Mouse (Mus musculus) MEL (cell line): Measurements from ENCODE around the gene Pcbp3. TPM values are rescaled to one million over a fixed set of nuclear protein-coding genes. Genes with fewer than 3 reads are reported as not detected.

Experiments
- DNase-seq: peaks from one replicate; pipeline ENCODE4 v3.0.0; 2011; ENCODE audit warnings: low read depth, low spot score
- H3K27ac ChIP-seq: 2 replicates; pipeline ENCODE4 v1.5.1; 2012; ENCODE audit warnings: low read depth, mild to moderate bottlenecking, control low read depth, low read length, moderate library complexity; ENCODE audit not compliant: control insufficient read depth
- H3K27me3 ChIP-seq, 2 experiments: fragments of 150-350 bp in 1 of 2; sonication (generic) in 1 of 2; 2 replicates each; pipeline ENCODE4 v1.6.1; 2012; ENCODE audit warnings: low read length in 2 of 2, mild to moderate bottlenecking in 2 of 2, improper control_type of control experiment in 1 of 2, moderate library complexity in 1 of 2; ENCODE audit not compliant: insufficient read depth in 2 of 2, control insufficient read depth in 1 of 2
- H3K36me3 ChIP-seq, 2 experiments: 2 replicates each; pipeline ENCODE4 v1.6.1; 2012 to 2014; ENCODE audit warnings: low read length in 2 of 2, improper control_type of control experiment in 1 of 2, inconsistent platforms in 1 of 2, mild to moderate bottlenecking in 1 of 2; ENCODE audit not compliant: insufficient read depth in 2 of 2, control insufficient read depth in 1 of 2
- H3K4me1 ChIP-seq, 2 experiments: fragments of 150-350 bp in 1 of 2; sonication (generic) in 1 of 2; 2 replicates each; pipeline ENCODE4 v1.6.1; 2012; ENCODE audit warnings: low read length in 2 of 2, improper control_type of control experiment in 1 of 2, mild to moderate bottlenecking in 1 of 2; ENCODE audit not compliant: insufficient read depth in 2 of 2, control insufficient read depth in 1 of 2
- H3K4me3 ChIP-seq, 2 experiments: fragments of 150-350 bp in 1 of 2; sonication (generic) in 1 of 2; 2 replicates each; pipeline ENCODE4 v1.5.1; 2012; ENCODE audit warnings: low read depth in 2 of 2, low read length in 2 of 2, mild to moderate bottlenecking in 2 of 2, moderate library complexity in 2 of 2, control low read depth in 1 of 2, improper control_type of control experiment in 1 of 2; ENCODE audit not compliant: control insufficient read depth in 1 of 2, insufficient read depth in 1 of 2
- H3K79me2 ChIP-seq: 2 replicates; pipeline ENCODE4 v1.6.1; 2012; ENCODE audit warnings: mild to moderate bottlenecking, low read length, moderate library complexity; ENCODE audit not compliant: control insufficient read depth, poor library complexity, insufficient read depth
- H3K9ac ChIP-seq: 2 replicates; pipeline ENCODE4 v1.6.1; 2012; ENCODE audit warnings: low read depth, mild to moderate bottlenecking, control low read depth, low read length, moderate library complexity; ENCODE audit not compliant: control insufficient read depth, poor library complexity, severe bottlenecking
- H3K9me3 ChIP-seq: fragments of 150-350 bp; sonication (generic); replicated peaks from 2 replicates; pipeline ENCODE4 v1.6.1; 2012; ENCODE audit warnings: mild to moderate bottlenecking, low read length, improper control_type of control experiment, moderate library complexity; ENCODE audit not compliant: insufficient read depth
- BHLHE40 ChIP-seq: IDR thresholded peaks from 2 replicates; pipeline ENCODE4 v1.6.1; 2012; ENCODE audit warnings: low read depth, mild to moderate bottlenecking, inconsistent platforms, low read length, improper control_type of control experiment, borderline replicate concordance
- CHD1 ChIP-seq: IDR thresholded peaks from 2 replicates; pipeline ENCODE4 v1.6.1; 2012; ENCODE audit warnings: low read depth, mild to moderate bottlenecking, inconsistent platforms, low read length, improper control_type of control experiment
- E2F4 ChIP-seq: IDR thresholded peaks from 2 replicates; pipeline ENCODE4 v1.6.1; 2011; ENCODE audit warnings: low read depth, low read length, improper control_type of control experiment, borderline replicate concordance
- EP300 ChIP-seq, 2 experiments: IDR thresholded peaks; 2 replicates each; pipeline ENCODE4 v1.6.1; 2011; ENCODE audit warnings: improper control_type of control experiment in 2 of 2, low read length in 2 of 2, low read depth in 1 of 2, mild to moderate bottlenecking in 1 of 2
- ETS1 ChIP-seq: IDR thresholded peaks from 2 replicates; pipeline ENCODE4 v1.6.1; 2012; ENCODE audit warnings: low read depth, mild to moderate bottlenecking, inconsistent platforms, low read length, improper control_type of control experiment, moderate library complexity
- GABPA ChIP-seq: IDR thresholded peaks from 2 replicates; pipeline ENCODE4 v1.6.1; 2012; ENCODE audit warnings: low read depth, mild to moderate bottlenecking, inconsistent platforms, low read length, improper control_type of control experiment, moderate library complexity
- GATA1 ChIP-seq: IDR thresholded peaks from 2 replicates; pipeline ENCODE4 v1.6.1; 2011; ENCODE audit warnings: low read depth, low read length, improper control_type of control experiment
- HCFC1 ChIP-seq: IDR thresholded peaks from 2 replicates; pipeline ENCODE4 v1.6.1; 2012; ENCODE audit warnings: low read depth, mild to moderate bottlenecking, inconsistent platforms, low read length, improper control_type of control experiment, moderate library complexity
- MAFK ChIP-seq: IDR thresholded peaks from 2 replicates; pipeline ENCODE4 v1.6.1; 2011; ENCODE audit warnings: low read depth, mild to moderate bottlenecking, low read length, improper control_type of control experiment, borderline replicate concordance
- MAX ChIP-seq: IDR thresholded peaks from 2 replicates; pipeline ENCODE4 v1.6.1; 2011; ENCODE audit warnings: low read length, improper control_type of control experiment
- MEF2A ChIP-seq: IDR thresholded peaks from 2 replicates; pipeline ENCODE4 v1.6.1; 2014; ENCODE audit warnings: low read depth, mild to moderate bottlenecking, inconsistent platforms, low read length, improper control_type of control experiment; ENCODE audit not compliant: poor library complexity, insufficient replicate concordance, severe bottlenecking; ENCODE audit errors: extremely low read depth
- NELFE ChIP-seq: IDR thresholded peaks from 2 replicates; pipeline ENCODE4 v1.6.1; 2011; ENCODE audit warnings: low read depth, low read length, improper control_type of control experiment
- POLR2A ChIP-seq, 2 experiments: IDR thresholded peaks; 2 replicates each; pipeline ENCODE4 v1.6.1; 2011 to 2012; ENCODE audit warnings: low read length in 2 of 2, mild to moderate bottlenecking in 2 of 2, control low read depth in 1 of 2, improper control_type of control experiment in 1 of 2, low read depth in 1 of 2, moderate library complexity in 1 of 2; ENCODE audit not compliant: control insufficient read depth in 1 of 2, insufficient read depth in 1 of 2, poor library complexity in 1 of 2
- SMC3 ChIP-seq: IDR thresholded peaks from 2 replicates; pipeline ENCODE4 v1.6.1; 2011; ENCODE audit warnings: low read depth, low read length, improper control_type of control experiment
- TAL1 ChIP-seq: IDR thresholded peaks from 2 replicates; pipeline ENCODE4 v1.6.1; 2012; ENCODE audit warnings: mild to moderate bottlenecking, inconsistent platforms, low read length, moderate library complexity, mixed read lengths
- TBP ChIP-seq: IDR thresholded peaks from 2 replicates; pipeline ENCODE4 v1.8.0; 2011; ENCODE audit warnings: low read depth, low read length, improper control_type of control experiment
- UBTF ChIP-seq: IDR thresholded peaks from 2 replicates; pipeline ENCODE4 v1.6.1; 2012; ENCODE audit warnings: low read depth, mild to moderate bottlenecking, inconsistent platforms, low read length, improper control_type of control experiment, moderate library complexity, borderline replicate concordance; ENCODE audit not compliant: insufficient read depth
- USF1 ChIP-seq: IDR thresholded peaks from 2 replicates; pipeline ENCODE4 v1.6.1; 2014; ENCODE audit warnings: low read depth, mild to moderate bottlenecking, inconsistent platforms, low read length, improper control_type of control experiment, moderate library complexity
- ZKSCAN1 ChIP-seq: IDR thresholded peaks from 2 replicates; pipeline ENCODE4 v1.6.1; 2012; ENCODE audit warnings: low read depth, mild to moderate bottlenecking, inconsistent platforms, low read length, improper control_type of control experiment, moderate library complexity
- ZNF384 ChIP-seq: IDR thresholded peaks from 2 replicates; pipeline ENCODE4 v1.6.1; 2012; ENCODE audit warnings: low read depth, mild to moderate bottlenecking, inconsistent platforms, low read length, improper control_type of control experiment
- polyA plus RNA-seq, 2 experiments: library from polyadenylated mRNA; stranded (reverse) in 1 of 2; unstranded in 1 of 2; fragments of >175 nt in 1 of 2; fragments of >200 nt in 1 of 2; gene quantifications; 2 replicates each; pipeline versions ENCODE4 v1.2.1 to v1.2.4; 2012; ENCODE audit warnings: low replicate concordance in 2 of 2, low read depth in 1 of 2; ENCODE audit not compliant: insufficient read length in 2 of 2, insufficient read depth in 1 of 2, missing spikeins in 1 of 2
- total RNA-seq: library from RNA; depleted of rRNA; stranded (reverse); fragments of 300-350 nt; gene quantifications from 2 replicates; pipeline ENCODE4 v1.2.3, GENCODE M21; 2012; rRNA removed

Pcbp3 gene
- total RNA-seq (1.1 and 1.2 TPM in 2 replicates), polyA plus RNA-seq (1 to 10 TPM in 1 of 2 experiments, not detected in 1; 3.3 TPM)

- H3K36me3 ChIP-seq: no peaks in the 10 kb centered on the region
- H3K4me1 ChIP-seq: no peaks in the 10 kb centered on the region
- no peaks in the 10 kb centered on the region for H3K27me3 ChIP-seq
- no peaks in the 10 kb centered on the region for H3K79me2 ChIP-seq
- no peak for TF ChIP-seq GABPA
- TF ChIP-seq MAFK: no peak
- TF ChIP-seq ZKSCAN1: no peak
- TF ChIP-seq TAL1: no peak
- H3K4me3 ChIP-seq: no peak within 1 kb of the TSS
- no peaks in the 10 kb centered on the region for H3K9me3 ChIP-seq
- DNase-seq: no peak
- H3K9ac ChIP-seq: no peak within 1 kb of the TSS
- H3K27ac ChIP-seq: no peak within 1 kb of the TSS
These were observed at the start of gene Pcbp3 for GRCm38 (mm10) chr10:76961790-76962489. Gene Pcbp3, minus strand, starts transcription at chr10:76961887.

DNA sequence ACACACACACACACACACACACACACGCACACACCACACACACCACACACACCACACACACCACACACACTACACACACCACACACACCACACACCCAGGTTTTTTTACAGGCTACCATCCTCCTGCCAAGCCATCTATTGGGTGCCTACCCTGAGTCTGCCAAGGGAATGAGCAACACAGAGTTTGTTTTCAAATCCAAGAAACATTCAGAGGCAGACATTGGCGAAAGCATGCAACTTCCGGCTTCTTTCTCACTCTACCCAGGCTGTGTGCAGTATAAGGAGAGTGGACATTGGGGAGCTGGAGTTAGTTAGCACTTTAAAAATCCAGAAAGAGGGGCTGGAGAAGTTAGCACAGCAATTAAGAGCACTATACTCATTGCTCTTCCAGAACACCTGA lies 47.0 kb upstream of the Pcbp3 start:
- peaks cover 0 to 1% of the 10 kb centered on the region in 2 experiments; a peak in 2 of 4 replicates for H3K27me3 ChIP-seq
- no peak for TF ChIP-seq TBP
- no peak for TF ChIP-seq BHLHE40
- no peak for TF ChIP-seq GATA1
- no peak for TF ChIP-seq ZNF384
- TF ChIP-seq SMC3: no peak
- no peak for TF ChIP-seq USF1
- TF ChIP-seq EP300 (IDR thresholded peaks at IDR 0.05; ENCODE audit: low read depth in 1 of 2, low read length in 2 of 2): no peak
- TF ChIP-seq ETS1: no peak
- no peak for TF ChIP-seq E2F4
- no peak for TF ChIP-seq GABPA
- TF ChIP-seq HCFC1: no peak
- TF ChIP-seq TAL1: no peak
- no peak for TF ChIP-seq UBTF
- no peak for TF ChIP-seq MAX
- TF ChIP-seq POLR2A (IDR thresholded peaks at IDR 0.05; ENCODE audit: control insufficient read depth in 1 of 2, insufficient read depth in 1 of 2, low read depth in 1 of 2, low read length in 2 of 2, poor library complexity in 1 of 2): no peak
- TF ChIP-seq MEF2A: no peak
- no peak for TF ChIP-seq CHD1
- TF ChIP-seq NELFE: no peak

More for the DNA sequence above, 47.0 kb upstream of the Pcbp3 start:
- Histone ChIP-seq H3K9me3 (no peaks in the 10 kb centered on the region), H3K36me3 (no peaks in the 10 kb centered on the region), H3K79me2 (no peaks in the 10 kb centered on the region), H3K4me3 (no peak overlapping the region), H3K9ac (no peak overlapping the region), H3K27ac (no peak overlapping the region), H3K4me1 (no peaks in the 10 kb centered on the region)
- DNase-seq: no peak
